Mouse (Mus musculus) forebrain, embryonic 11.5 days (tissue): ENCODE measurements around the gene Acadsb. TPM values are rescaled to one million over a fixed set of nuclear protein-coding genes. Genes with fewer than 3 reads are reported as not detected.

Experiments used
- ATAC-seq: fragments of 200-750 bp; cut with Nextera tagmentation; replicated peaks from 2 replicates; pipeline ENCODE4 v1.8.0; 2017; ENCODE audit warnings: moderate TSS enrichment; ENCODE audit not compliant: low FRiP score
- DNase-seq: peaks from one replicate; pipeline ENCODE4 v3.0.0-alpha.2; 2017; ENCODE audit warnings: low spot score
- H3K27ac ChIP-seq: fragments of 300-500 bp; sonication (generic); 2 replicates; pipeline ENCODE4 v1.5.1; 2014; ENCODE audit warnings: low read depth, low read length
- H3K27me3 ChIP-seq: fragments of 300-500 bp; sonication (generic); 2 replicates; pipeline ENCODE4 v1.6.1; 2014; ENCODE audit warnings: mild to moderate bottlenecking, low read length, mixed read lengths; ENCODE audit not compliant: control insufficient read depth, insufficient read depth
- H3K36me3 ChIP-seq: fragments of 300-500 bp; sonication (generic); 2 replicates; pipeline ENCODE4 v1.6.1; 2014; ENCODE audit warnings: mild to moderate bottlenecking, low read length, moderate library complexity, mixed read lengths; ENCODE audit not compliant: control insufficient read depth, insufficient read depth
- H3K4me1 ChIP-seq: fragments of 300-500 bp; sonication (generic); replicated peaks from 2 replicates; pipeline ENCODE4 v1.6.1; 2014; ENCODE audit warnings: low read length, mixed read lengths; ENCODE audit not compliant: control insufficient read depth, insufficient read depth
- H3K4me2 ChIP-seq: fragments of 300-500 bp; sonication (generic); 2 replicates; pipeline ENCODE4 v1.6.1; 2014; ENCODE audit warnings: low read depth, mild to moderate bottlenecking, low read length, moderate library complexity, mixed read lengths; ENCODE audit not compliant: severe bottlenecking
- H3K4me3 ChIP-seq: fragments of 300-500 bp; sonication (generic); 2 replicates; pipeline ENCODE4 v1.5.1; 2014; ENCODE audit warnings: low read depth, low read length
- H3K9ac ChIP-seq: fragments of 300-500 bp; sonication (generic); 2 replicates; pipeline ENCODE4 v1.6.1; 2014; ENCODE audit warnings: low read length
- H3K9me3 ChIP-seq: fragments of 300-500 bp; sonication (generic); 2 replicates; pipeline ENCODE4 v1.6.1; 2016; ENCODE audit warnings: low read length, mixed read lengths; ENCODE audit not compliant: control insufficient read depth
- WGBS: fragments of 180-500 bp; shearing (Covaris S2); extraction: QIAGEN DNeasy Blood & Tissue Kit; methylation state at CpG from one replicate; pipeline ENCODE4 v1.1.7; 2014; 5-methylcytosine and 5-hydroxymethylcytosine counted together
- polyA plus RNA-seq: library from polyadenylated mRNA; unstranded; fragments of >200 nt; fragmentation: Nextera tagmentation; extraction: Ambion mirVana; gene quantifications from 2 replicates; pipeline ENCODE4 v1.2.1, GENCODE M21; 2014

The Acadsb gene
- polyA plus RNA-seq, 1 experiment from 2014 or later = 74.6 TPM

- Histone ChIP-seq H3K27ac (no peak overlapping the region), H3K9me3 (no peaks in the 10 kb centered on the region), H3K27me3 (peaks cover 3% of the 10 kb centered on the region; the same call in 1 of the 2 replicates), H3K4me2 (no peak overlapping the region), H3K36me3 (no peaks in the 10 kb centered on the region), H3K9ac (no peak overlapping the region), H3K4me3 (no peak overlapping the region), H3K4me1 (no peaks in the 10 kb centered on the region)
- 19% methylated on average over 8 of the region's 8 CpGs for WGBS
- ATAC-seq (no peak), DNase-seq (no peak)
These were observed 66.7 kb downstream of the Acadsb start for GRCm38 (mm10) chr7:131477140-131477539.

GRCm38 (mm10) chr7:131478403-131478802 is 68.0 kb downstream of the Acadsb start:
- 91% methylated on average over 5 of the region's 5 CpGs for WGBS
- H3K27me3 ChIP-seq = peaks cover 3% of the 10 kb centered on the region; the same call in 1 of the 2 replicates

More at GRCm38 (mm10) chr7:131478403-131478802, 68.0 kb downstream of the Acadsb start:
- Histone ChIP-seq H3K4me2 (no peak overlapping the region), H3K27ac (no peak overlapping the region), H3K4me1 (no peaks in the 10 kb centered on the region), H3K4me3 (no peak overlapping the region), H3K9ac (no peak overlapping the region), H3K9me3 (no peaks in the 10 kb centered on the region), H3K36me3 (no peaks in the 10 kb centered on the region)
- ATAC-seq (no peak), DNase-seq (no peak)

Other genes with a start within 250 kb of the Acadsb start
- gene 5430419D17Rik, start 236.2 kb upstream of the Acadsb start, polyA plus RNA-seq = not detected in 2 replicates
- gene Cuzd1, start 88.3 kb upstream of the Acadsb start, polyA plus RNA-seq = not detected in 2 replicates
- gene Fam24b, start 81.1 kb upstream of the Acadsb start, polyA plus RNA-seq = not detected in 2 replicates
- gene Fam24a, start 76.7 kb upstream of the Acadsb start, polyA plus RNA-seq = not detected in 2 replicates
- 18.5 and 21.3 TPM in 2 replicates for gene 2310057M21Rik, start 47.8 kb upstream of the Acadsb start, polyA plus RNA-seq
- 54.4 and 57.3 TPM in 2 replicates for gene Pstk, start 39.5 kb upstream of the Acadsb start, polyA plus RNA-seq
- 24.3 and 24.7 TPM in 2 replicates for gene Ikzf5, start 80 bp upstream of the Acadsb start, polyA plus RNA-seq
- 0.29 and 0.31 TPM in 2 replicates for gene Hmx3, start 132.3 kb downstream of the Acadsb start, polyA plus RNA-seq
- gene Hmx2, start 138.2 kb downstream of the Acadsb start, polyA plus RNA-seq = 0.61 and 0.68 TPM in 2 replicates
- 256 and 281 TPM in 2 replicates for gene Bub3, start 149.6 kb downstream of the Acadsb start, polyA plus RNA-seq